Mouse (Mus musculus) CH12.LX (cell line): Measurements from ENCODE around the gene Thrap3. TPM values are rescaled to one million over a fixed set of nuclear protein-coding genes. Genes with fewer than 3 reads are reported as not detected.

Experiments used
- DNase-seq: peaks from one replicate; pipeline ENCODE4 v3.0.0-alpha.2; 2013; ENCODE audit errors: extremely low read depth
- H3K27ac ChIP-seq: 2 replicates; pipeline ENCODE4 v1.5.1; 2012; ENCODE audit warnings: low read depth, mild to moderate bottlenecking, control low read depth, moderate library complexity; ENCODE audit not compliant: insufficient read depth
- H3K27me3 ChIP-seq: replicated peaks from 2 replicates; pipeline ENCODE3; 2012; ENCODE audit warnings: inconsistent platforms
- H3K36me3 ChIP-seq, 2 experiments: replicated peaks in 1 of 2; 2 replicates each; pipeline versions ENCODE3 to v1.6.1; 2012; ENCODE audit warnings: inconsistent platforms in 1 of 2, low read length in 1 of 2, mild to moderate bottlenecking in 1 of 2, mixed read lengths in 1 of 2, moderate library complexity in 1 of 2; ENCODE audit not compliant: control insufficient read depth in 1 of 2, insufficient read depth in 1 of 2
- H3K4me1 ChIP-seq, 2 experiments: 2 replicates each; pipeline ENCODE4 v1.6.1; 2012; ENCODE audit warnings: inconsistent platforms in 1 of 2, moderate library complexity in 1 of 2; ENCODE audit not compliant: insufficient read depth in 2 of 2, control insufficient read depth in 1 of 2
- H3K4me2 ChIP-seq: 2 replicates; pipeline ENCODE4 v1.6.1; 2012; ENCODE audit warnings: low read depth, mild to moderate bottlenecking, control low read depth; ENCODE audit not compliant: poor library complexity, insufficient read depth, severe bottlenecking
- H3K4me3 ChIP-seq, 3 experiments: fragments of 150-350 bp in 1 of 3; sonication (generic) in 1 of 3; replicated peaks in 1 of 3; 2 replicates each; pipeline versions ENCODE3 to v1.5.1; 2011 to 2012; ENCODE audit warnings: low read depth in 2 of 3, low read length in 2 of 3, mild to moderate bottlenecking in 2 of 3, moderate library complexity in 2 of 3, control low read depth in 1 of 3, improper control_type of control experiment in 1 of 3, inconsistent platforms in 1 of 3, mixed read lengths in 1 of 3; ENCODE audit not compliant: poor library complexity in 1 of 3
- H3K79me2 ChIP-seq: replicated peaks from 2 replicates; pipeline ENCODE4 v1.6.1; 2012; ENCODE audit warnings: mild to moderate bottlenecking, moderate library complexity; ENCODE audit not compliant: control insufficient read depth, poor library complexity, insufficient read depth, severe bottlenecking; ENCODE audit errors: extremely low read depth
- H3K9ac ChIP-seq: 2 replicates; pipeline ENCODE4 v1.6.1; 2012; ENCODE audit warnings: low read depth, mild to moderate bottlenecking, control low read depth, moderate library complexity; ENCODE audit not compliant: insufficient read depth
- H3K9me3 ChIP-seq: replicated peaks from 2 replicates; pipeline ENCODE3; 2012; ENCODE audit warnings: low read length, inconsistent platforms, mixed read lengths
- BHLHE40 ChIP-seq: IDR thresholded peaks from 2 replicates; pipeline ENCODE4 v1.6.1; 2011; ENCODE audit warnings: mild to moderate bottlenecking, low read depth, low read length, improper control_type of control experiment
- CHD2 ChIP-seq: IDR thresholded peaks from 2 replicates; pipeline ENCODE4 v1.6.1; 2011; ENCODE audit warnings: low read length, improper control_type of control experiment
- CTCF ChIP-seq, 2 experiments: IDR thresholded peaks in 1 of 2; conservative IDR thresholded peaks in 1 of 2; 2 replicates each; pipeline ENCODE4 v1.5.1; 2011 to 2012; ENCODE audit warnings: low read depth in 2 of 2, low read length in 2 of 2, improper control_type of control experiment in 1 of 2, inconsistent platforms in 1 of 2, mild to moderate bottlenecking in 1 of 2, moderate library complexity in 1 of 2
- ETS1 ChIP-seq: conservative IDR thresholded peaks from 2 replicates; pipeline ENCODE4 v1.6.1; 2012; ENCODE audit warnings: low read depth, mild to moderate bottlenecking, inconsistent platforms, low read length, improper control_type of control experiment, moderate library complexity
- JUN ChIP-seq: IDR thresholded peaks from 2 replicates; pipeline ENCODE4 v1.6.1; 2011; ENCODE audit warnings: low read depth, mild to moderate bottlenecking, low read length, improper control_type of control experiment, moderate library complexity; ENCODE audit not compliant: insufficient read depth
- JUND ChIP-seq: conservative IDR thresholded peaks from 2 replicates; pipeline ENCODE4 v1.6.1; 2011; ENCODE audit warnings: low read depth, low read length, improper control_type of control experiment
- KAT2A ChIP-seq: IDR thresholded peaks from 2 replicates; pipeline ENCODE4 v1.6.1; 2012; ENCODE audit warnings: low read length, improper control_type of control experiment, inconsistent platforms; ENCODE audit not compliant: insufficient replicate concordance
- MAX ChIP-seq: IDR thresholded peaks from 2 replicates; pipeline ENCODE4 v1.6.1; 2011; ENCODE audit warnings: low read length, improper control_type of control experiment
- MEF2A ChIP-seq: IDR thresholded peaks from 2 replicates; pipeline ENCODE4 v1.6.1; 2014; ENCODE audit warnings: low read depth, mild to moderate bottlenecking, inconsistent platforms, low read length, improper control_type of control experiment, borderline replicate concordance
- MYC ChIP-seq: IDR thresholded peaks from 2 replicates; pipeline ENCODE4 v1.6.1; 2011; ENCODE audit warnings: low read depth, mild to moderate bottlenecking, improper control_type of control experiment, low read length
- POLR2A ChIP-seq: IDR thresholded peaks from 2 replicates; pipeline ENCODE4 v1.6.1; 2011; ENCODE audit warnings: low read depth, mild to moderate bottlenecking, improper control_type of control experiment, low read length
- POLR2AphosphoS2 ChIP-seq: IDR thresholded peaks from 2 replicates; pipeline ENCODE4 v1.6.1; 2011; ENCODE audit warnings: low read depth, low read length, improper control_type of control experiment
- RAD21 ChIP-seq: IDR thresholded peaks from 2 replicates; pipeline ENCODE4 v1.6.1; 2011; ENCODE audit warnings: low read depth, mild to moderate bottlenecking, low read length, improper control_type of control experiment, moderate library complexity
- RCOR1 ChIP-seq: conservative IDR thresholded peaks from 2 replicates; pipeline ENCODE4 v1.6.1; 2012; ENCODE audit warnings: low read depth, mild to moderate bottlenecking, inconsistent platforms, low read length, improper control_type of control experiment
- SIN3A ChIP-seq: IDR thresholded peaks from 2 replicates; pipeline ENCODE4 v1.6.1; 2012; ENCODE audit warnings: low read length, improper control_type of control experiment, inconsistent platforms
- SMC3 ChIP-seq: IDR thresholded peaks from 2 replicates; pipeline ENCODE4 v1.6.1; 2011; ENCODE audit warnings: low read depth, low read length, improper control_type of control experiment
- TBP ChIP-seq: conservative IDR thresholded peaks from 2 replicates; pipeline ENCODE4 v1.6.1; 2011; ENCODE audit warnings: low read depth, low read length, improper control_type of control experiment
- USF2 ChIP-seq: conservative IDR thresholded peaks from 2 replicates; pipeline ENCODE4 v1.6.1; 2011; ENCODE audit warnings: low read depth, low read length, improper control_type of control experiment
- ZKSCAN1 ChIP-seq: IDR thresholded peaks from 2 replicates; pipeline ENCODE4 v1.6.1; 2012; ENCODE audit warnings: low read depth, inconsistent platforms, low read length, improper control_type of control experiment, borderline replicate concordance
- ZNF384 ChIP-seq: IDR thresholded peaks from 2 replicates; pipeline ENCODE4 v1.6.1; 2012; ENCODE audit warnings: low read depth, low read length, improper control_type of control experiment, inconsistent platforms
- dilution Hi-C: fragments of 300-500 bp; cut with MboI; formaldehyde crosslinking; loops from 2 replicates; pipeline ENCODE4 v1.14.3; 2020; ENCODE audit warnings: low sequenced_read_pairs; ENCODE audit not compliant: extremely low pct_unique_long_range_greater_than_20kb, extremely low pct_ligation_motif_present
- in situ Hi-C: fragments of 300-500 bp; cut with MboI; formaldehyde crosslinking; loops from 3 replicates; pipeline ENCODE4 v1.14.3; 2019; ENCODE audit warnings: low sequenced_read_pairs, low pct_ligation_motif_present, low pct_unique_long_range_greater_than_20kb, mixed read lengths
- polyA plus RNA-seq: library from polyadenylated mRNA; unstranded; fragments of >175 nt; gene quantifications from 2 replicates; pipeline ENCODE4 v1.2.1, GENCODE M21; 2012; ENCODE audit warnings: low read depth; ENCODE audit not compliant: insufficient read length
- total RNA-seq, 2 experiments: library from RNA; depleted of rRNA; stranded (reverse); fragments of 300-350 nt in 1 of 2; fragments of >200 nt in 1 of 2; gene quantifications; 2 replicates each; pipeline ENCODE4 v1.2.3; 2012 to 2014

Thrap3 gene
- total and polyA plus RNA-seq, 3 experiments, result 140 to 327 (median 183) TPM

GRCm38 (mm10) chr4:126205386-126205785 lies 2.8 kb upstream of the Thrap3 start:
- H3K36me3 ChIP-seq, result peaks cover 3 to 5% of the 10 kb centered on the region in 2 experiments
- no peak overlapping the region for H3K27ac ChIP-seq
- no peak overlapping the region for H3K9ac ChIP-seq
- no peak for TF ChIP-seq ETS1
- TF ChIP-seq SMC3, result no peak
- no peak for TF ChIP-seq RAD21
- TF ChIP-seq TBP, result no peak
- dilution Hi-C loops, result no loop called here
- H3K9me3 ChIP-seq, result no peaks in the 10 kb centered on the region
- H3K27me3 ChIP-seq, result no peaks in the 10 kb centered on the region
- no peak for DNase-seq
- peaks cover 3 to 17% of the 10 kb centered on the region in 2 experiments for H3K4me1 ChIP-seq
- in situ Hi-C loops, result no loop called here
- H3K79me2 ChIP-seq, result peaks cover 14% of the 10 kb centered on the region
- no peak overlapping the region for H3K4me3 ChIP-seq
- no peak overlapping the region for H3K4me2 ChIP-seq

- in situ Hi-C loops (no loop called here), dilution Hi-C loops (no loop called here)
- H3K79me2 ChIP-seq, result peaks cover 21% of the 10 kb centered on the region
- no peaks in the 10 kb centered on the region for H3K27me3 ChIP-seq
- no peak for DNase-seq
- H3K4me1 ChIP-seq, result peaks cover 3 to 21% of the 10 kb centered on the region in 2 experiments
- H3K36me3 ChIP-seq, result peaks cover 4 to 9% of the 10 kb centered on the region in 2 experiments
- no peak for TF ChIP-seq ETS1
- TF ChIP-seq MAX, result no peak
- no peak for TF ChIP-seq TBP
- no peak for TF ChIP-seq POLR2A
- TF ChIP-seq RCOR1, result no peak
- no peak for TF ChIP-seq CTCF (conservative IDR thresholded peaks at IDR 0.05 in 1 of 2, IDR thresholded peaks at IDR 0.05 in 1 of 2; ENCODE audit: low read depth in 2 of 2, low read length in 2 of 2)
- no peak for TF ChIP-seq JUND
- no peak for TF ChIP-seq ZNF384
- no peak for TF ChIP-seq BHLHE40
- no peak for TF ChIP-seq JUN
- TF ChIP-seq POLR2AphosphoS2, result no peak
- TF ChIP-seq MYC, result no peak
- no peak overlapping the region for H3K9ac ChIP-seq
- H3K9me3 ChIP-seq, result no peaks in the 10 kb centered on the region
- no peak overlapping the region for H3K4me2 ChIP-seq
- H3K27ac ChIP-seq, result no peak overlapping the region
- H3K4me3 ChIP-seq, result no peak overlapping the region
Measured at GRCm38 (mm10) chr4:126204661-126205230, 2.2 kb upstream of the Thrap3 start.

- no peak for TF ChIP-seq JUN
- TF ChIP-seq CHD2, result no peak
- TF ChIP-seq RAD21, result no peak
- TF ChIP-seq POLR2A, result no peak
- TF ChIP-seq KAT2A, result no peak
- no peak for TF ChIP-seq MEF2A
- TF ChIP-seq TBP, result no peak
- TF ChIP-seq SIN3A, result no peak
- no peak for TF ChIP-seq ZKSCAN1
- no peak for TF ChIP-seq JUND
- no peak for TF ChIP-seq RCOR1
- TF ChIP-seq USF2, result no peak
- TF ChIP-seq, all 38 proteins: peak for 0
- H3K27ac ChIP-seq, result no peak overlapping the region
- peaks cover 28% of the 10 kb centered on the region for H3K79me2 ChIP-seq
- peak overlapping the region; percentile 71; the same call in 1 of the 2 replicates for H3K9ac ChIP-seq
- no peaks in the 10 kb centered on the region for H3K27me3 ChIP-seq
- in situ Hi-C loops, result no loop called here
- no peak for DNase-seq
- dilution Hi-C loops, result no loop called here
- H3K9me3 ChIP-seq, result no peaks in the 10 kb centered on the region
- no peak overlapping the region for H3K4me3 ChIP-seq
- H3K36me3 ChIP-seq, result peaks cover 7 to 12% of the 10 kb centered on the region in 2 experiments
- peaks cover 6 to 26% of the 10 kb centered on the region in 2 experiments for H3K4me1 ChIP-seq
- H3K4me2 ChIP-seq, result no peak overlapping the region; the same call in 1 of the 2 replicates
Measured at GRCm38 (mm10) chr4:126204016-126204415, 1.5 kb upstream of the Thrap3 start.
